Mouse (Mus musculus): ENCODE data around the gene Atrn. TPM values are rescaled to one million over a fixed set of nuclear protein-coding genes. Genes with fewer than 3 reads are reported as not detected.
"Not testable (repeated sequence)": the region's sequence is repeated elsewhere in the genome, so short reads cannot be mapped to it uniquely, and the experiment has no call there.

The Atrn gene
- total RNA-seq, 1 experiment from 2014 or later = 14.2 TPM

- peak; percentile 88 for ATAC-seq (replicated peaks; ENCODE audit: low read depth, poor library complexity, severe bottlenecking)
Measured at GRCm38 (mm10) chr2:130950548-130950947, 44.3 kb downstream of the Atrn start.

- no peak for ATAC-seq (replicated peaks; ENCODE audit: low read depth, poor library complexity, severe bottlenecking)
Measured at GRCm38 (mm10) chr2:130958906-130959305, 52.6 kb downstream of the Atrn start.

GRCm38 (mm10) chr2:130961851-130962250, 55.6 kb downstream of the Atrn start:
- peak; percentile 83 for ATAC-seq (replicated peaks; ENCODE audit: low read depth, poor library complexity, severe bottlenecking)

- ATAC-seq (replicated peaks; ENCODE audit: low read depth, poor library complexity, severe bottlenecking) = no peak
Measured at GRCm38 (mm10) chr2:130965042-130965441, 58.7 kb downstream of the Atrn start.

- ATAC-seq (replicated peaks; ENCODE audit: low read depth, poor library complexity, severe bottlenecking) = peak; percentile 39
Measured at GRCm38 (mm10) chr2:130971030-130971429, 64.7 kb downstream of the Atrn start.

- no peak for ATAC-seq (replicated peaks; ENCODE audit: low read depth, poor library complexity, severe bottlenecking)
Measured at GRCm38 (mm10) chr2:130972386-130972785, 66.1 kb downstream of the Atrn start.

GRCm38 (mm10) chr2:130974928-130975327, 68.6 kb downstream of the Atrn start:
- peak; percentile 61; the same call in 1 of the 2 replicates for ATAC-seq (replicated peaks; ENCODE audit: low read depth, poor library complexity, severe bottlenecking)

GRCm38 (mm10) chr2:130977589-130977988, 71.3 kb downstream of the Atrn start:
- 0 out of 2 replicates have a peak, but pooled peaks have one; percentile 32 for ATAC-seq (replicated peaks; ENCODE audit: low read depth, poor library complexity, severe bottlenecking)

- 0 out of 2 replicates have a peak, but pooled peaks have one; percentile 18 for ATAC-seq (replicated peaks; ENCODE audit: low read depth, poor library complexity, severe bottlenecking)
Measured at GRCm38 (mm10) chr2:130978058-130978847, 72.0 kb downstream of the Atrn start.

- no peak for ATAC-seq (replicated peaks; ENCODE audit: low read depth, poor library complexity, severe bottlenecking)
Measured at GRCm38 (mm10) chr2:130979138-130979537, 72.8 kb downstream of the Atrn start.

- no peak for ATAC-seq (replicated peaks; ENCODE audit: low read depth, poor library complexity, severe bottlenecking)
Measured at GRCm38 (mm10) chr2:130992818-130993217, 86.5 kb downstream of the Atrn start.

- no peak for ATAC-seq (replicated peaks; ENCODE audit: low read depth, poor library complexity, severe bottlenecking)
Measured at GRCm38 (mm10) chr2:131009123-131009522, 102.8 kb downstream of the Atrn start.

- ATAC-seq (replicated peaks; ENCODE audit: low read depth, poor library complexity, severe bottlenecking) = no peak
Measured at GRCm38 (mm10) chr2:131010566-131010965, 104.3 kb downstream of the Atrn start.

- no peak for ATAC-seq (replicated peaks; ENCODE audit: low read depth, poor library complexity, severe bottlenecking)
Measured at GRCm38 (mm10) chr2:131025230-131025629, 118.9 kb downstream of the Atrn start.

GRCm38 (mm10) chr2:131026941-131027340, 120.6 kb downstream of the Atrn start:
- no peak for ATAC-seq (replicated peaks; ENCODE audit: low read depth, poor library complexity, severe bottlenecking)

- no peak for ATAC-seq (replicated peaks; ENCODE audit: low read depth, poor library complexity, severe bottlenecking)
Measured at GRCm38 (mm10) chr2:131029065-131029935, 123.0 kb downstream of the Atrn start.

GRCm38 (mm10) chr2:131030561-131030960, 124.3 kb downstream of the Atrn start:
- no peak for ATAC-seq (replicated peaks; ENCODE audit: low read depth, poor library complexity, severe bottlenecking)

- ATAC-seq (replicated peaks; ENCODE audit: low read depth, poor library complexity, severe bottlenecking) = no peak
Measured at GRCm38 (mm10) chr2:131030998-131031397, 124.7 kb downstream of the Atrn start.

GRCm38 (mm10) chr2:131031406-131031805, 125.1 kb downstream of the Atrn start:
- ATAC-seq (replicated peaks; ENCODE audit: low read depth, poor library complexity, severe bottlenecking) = not testable (repeated sequence)

- no peak for ATAC-seq (replicated peaks; ENCODE audit: low read depth, poor library complexity, severe bottlenecking)
Measured at GRCm38 (mm10) chr2:131036343-131036742, 130.0 kb downstream of the Atrn start.

GRCm38 (mm10) chr2:131036757-131037156, 130.5 kb downstream of the Atrn start:
- no peak for ATAC-seq (replicated peaks; ENCODE audit: low read depth, poor library complexity, severe bottlenecking)

Measured in common myeloid progenitor, adult 5-6 weeks (primary cell).